8 mouse cellular contexts compared by ENCODE assay signal in genomic region chr14:31017854-31018253, GRCm38 (mm10). TPM values are rescaled to one million over a fixed set of nuclear protein-coding genes. Genes with fewer than 3 reads are reported as not detected.
DNase-seq lines count a peak whose midpoint lies in the region; ATAC-seq and TF ChIP-seq lines count a peak whose summit lies in the region.

No protein-coding gene starts in this region.

- H3K27me3 ChIP-seq in Patski: no peaks in the 10 kb centered on the region
- H3K27me3 ChIP-seq in midbrain, embryonic 16.5 days (ENCODE audit: control insufficient read depth, insufficient read depth, low read depth, low read length): no peaks in the 10 kb centered on the region

- H3K4me3 ChIP-seq in midbrain, embryonic 16.5 days (ENCODE audit: low read depth, low read length): peak overlapping the region; percentile 84

- TF ChIP-seq CTCF in Patski (IDR thresholded peaks at IDR 0.05): peak; percentile 65

- peak overlapping the region; percentile 70 for H3K4me2 ChIP-seq in midbrain, embryonic 16.5 days (ENCODE audit: low read length)

- peaks cover 29% of the 10 kb centered on the region for H3K4me1 ChIP-seq in midbrain, embryonic 16.5 days (ENCODE audit: control insufficient read depth, insufficient read depth, low read length)

- peak overlapping the region; percentile 85; the same call in 1 of the 2 replicates for H3K9ac ChIP-seq in midbrain, embryonic 16.5 days (ENCODE audit: low read depth, low read length)

- H3K27ac ChIP-seq in midbrain, embryonic 16.5 days (ENCODE audit: low read length): no peak overlapping the region

- no peaks in the 10 kb centered on the region for H3K9me3 ChIP-seq in midbrain, embryonic 16.5 days (replicated peaks; ENCODE audit: control insufficient read depth, low read length, poor library complexity, severe bottlenecking)

- in situ Hi-C loops in Patski (cut with MboI; ENCODE audit: low pct_unique_long_range_greater_than_20kb): loop anchor here (25.0 kb wide), 1 partner anchor 694 kb away; no protein-coding TSS in a partner anchor

- CTCF ChIA-PET in Patski (lab: Charles Lee): interaction anchor here (0.9 to 1.5 kb wide), 2 partner anchors 15 kb away, joined by 3 to 4 read pairs; no protein-coding TSS in a partner anchor

- POLR2A ChIA-PET in Patski (lab: Charles Lee): interaction anchor here (0.8 kb wide), 1 partner anchor 14 kb away, joined by 5 read pairs; no protein-coding TSS in a partner anchor

- peak; percentile 86 for DNase-seq in heart, adult 11 months
- DNase-seq in heart, adult 18-20 months: no peak
- DNase-seq in Patski (ENCODE audit: low read depth, low spot score): no peak
- DNase-seq in kidney, postnatal 36 days: peak; percentile 17 to 32
- DNase-seq in left cerebral cortex, adult 18-20 months (ENCODE audit: low spot score in 2 of 2): no peak
- DNase-seq in cerebellum, adult 11-12 months: no peak

- H3K36me3 ChIP-seq in midbrain, embryonic 16.5 days (ENCODE audit: control insufficient read depth, insufficient read depth, low read length): peaks cover 20% of the 10 kb centered on the region

- no peak for ATAC-seq in Patski
- ATAC-seq in erythroid progenitor cell, adult 5-6 weeks (replicated peaks; ENCODE audit: low FRiP score, poor library complexity, severe bottlenecking): 0 out of 2 replicates have a peak, but pooled peaks have one; percentile 23
- ATAC-seq in midbrain, embryonic 16.5 days: no peak

- 0% methylated on average over 2 of the region's 2 CpGs for WGBS in midbrain, embryonic 16.5 days

RNA-seq across cellular contexts. Expression of gene Pbrm1, which starts 1.1 kb away (rescaled TPM):
- total RNA-seq in heart, adult 18-20 months (2021): 10 to 100 TPM; 51.7 to 57.7 TPM
- 46.9 TPM for polyA plus RNA-seq in Patski (2021)
- 137 and 157 TPM in 2 replicates for total RNA-seq in erythroid progenitor cell, adult 5-6 weeks (2015; ENCODE audit: low replicate concordance)
- 163 and 194 TPM in 2 replicates for total RNA-seq in erythroid progenitor cell, adult 5-6 weeks (2017; ENCODE audit: low replicate concordance)
- 118 and 128 TPM in 2 replicates for polyA plus RNA-seq in midbrain, embryonic 16.5 days (2015; fragmentation: Nextera tagmentation; extraction: Ambion mirVana)
- 10 to 100 TPM; 52.3 to 54.5 TPM for total RNA-seq in left cerebral cortex, adult 18-20 months (2021)

RNA-seq across cellular contexts. Expression of gene Gnl3, which starts 1.1 kb away (rescaled TPM):
- 10 to 100 TPM; 23.9 to 25.9 TPM for total RNA-seq in heart, adult 18-20 months (2021)
- 96.2 TPM for polyA plus RNA-seq in Patski (2021)
- 53.7 and 58.0 TPM in 2 replicates for total RNA-seq in erythroid progenitor cell, adult 5-6 weeks (2015; ENCODE audit: low replicate concordance)
- 33.6 and 40.5 TPM in 2 replicates for total RNA-seq in erythroid progenitor cell, adult 5-6 weeks (2017; ENCODE audit: low replicate concordance)
- 46.4 and 49.3 TPM in 2 replicates for polyA plus RNA-seq in midbrain, embryonic 16.5 days (2015; fragmentation: Nextera tagmentation; extraction: Ambion mirVana)
- total RNA-seq in left cerebral cortex, adult 18-20 months (2021): 10 to 100 TPM; 42.1 to 53.0 TPM

RNA-seq across cellular contexts. Expression of gene Spcs1, which starts 16.4 kb away (rescaled TPM):
- 100 to 1,000 TPM; 132 to 138 TPM for total RNA-seq in heart, adult 18-20 months (2021)
- 281 TPM for polyA plus RNA-seq in Patski (2021)
- 77.8 and 139 TPM in 2 replicates for total RNA-seq in erythroid progenitor cell, adult 5-6 weeks (2015; ENCODE audit: low replicate concordance)
- total RNA-seq in erythroid progenitor cell, adult 5-6 weeks (2017; ENCODE audit: low replicate concordance): 41.7 and 80.6 TPM in 2 replicates
- polyA plus RNA-seq in midbrain, embryonic 16.5 days (2015; fragmentation: Nextera tagmentation; extraction: Ambion mirVana): 329 and 337 TPM in 2 replicates
- total RNA-seq in left cerebral cortex, adult 18-20 months (2021): 100 to 1,000 TPM; 166 to 174 TPM

RNA-seq across cellular contexts. Expression of gene Glt8d1, which starts 16.7 kb away (rescaled TPM):
- total RNA-seq in heart, adult 18-20 months (2021): 10 to 100 TPM; 19.8 to 22.5 TPM
- 75.6 TPM for polyA plus RNA-seq in Patski (2021)
- 21.0 and 37.8 TPM in 2 replicates for total RNA-seq in erythroid progenitor cell, adult 5-6 weeks (2015; ENCODE audit: low replicate concordance)
- total RNA-seq in erythroid progenitor cell, adult 5-6 weeks (2017; ENCODE audit: low replicate concordance): 7.1 and 16.7 TPM in 2 replicates
- 60.5 and 63.9 TPM in 2 replicates for polyA plus RNA-seq in midbrain, embryonic 16.5 days (2015; fragmentation: Nextera tagmentation; extraction: Ambion mirVana)
- 10 to 100 TPM; 34.0 to 38.2 TPM for total RNA-seq in left cerebral cortex, adult 18-20 months (2021)

Comparison
In these comparisons a context has a peak if more than half of its experiments do, and no peak if none do; other contexts are left out.
1. DNase-seq: peak in heart, adult 11 months (single experiment) and kidney, postnatal 36 days (2 of 2); none in heart, adult 18-20 months (0 of 2), Patski (single experiment), left cerebral cortex, adult 18-20 months (0 of 2) and cerebellum, adult 11-12 months (single experiment).